Mouse (Mus musculus) G1E (cell line): ENCODE measurements around the gene Traf6. TPM values are rescaled to one million over a fixed set of nuclear protein-coding genes. Genes with fewer than 3 reads are reported as not detected.

Experiments
- ATAC-seq: 2 replicates; pipeline ENCODE4 v1.8.0; 2016; ENCODE audit warnings: mild to moderate bottlenecking; ENCODE audit not compliant: insufficient number of reproducible peaks, poor library complexity, low FRiP score, severe bottlenecking; ENCODE audit errors: extremely low read depth
- DNase-seq: peaks from one replicate; pipeline ENCODE4 v3.0.0; 2012; ENCODE audit warnings: low spot score
- H3K27me3 ChIP-seq: 2 replicates; pipeline ENCODE4 v1.6.1; 2012; ENCODE audit warnings: mild to moderate bottlenecking, low read length, inconsistent platforms; ENCODE audit not compliant: insufficient read depth
- H3K36me3 ChIP-seq: replicated peaks from 2 replicates; pipeline ENCODE3; 2012; ENCODE audit warnings: mild to moderate bottlenecking, inconsistent platforms
- H3K4me1 ChIP-seq: 2 replicates; pipeline ENCODE4 v1.6.1; 2012; ENCODE audit warnings: low read depth, low read length, inconsistent platforms, mixed read lengths; ENCODE audit not compliant: insufficient read depth
- H3K4me3 ChIP-seq: 2 replicates; pipeline ENCODE4 v1.5.1; 2012; ENCODE audit warnings: low read depth, mild to moderate bottlenecking, inconsistent platforms, low read length, moderate library complexity, mixed read lengths
- H3K9me3 ChIP-seq: replicated peaks from 2 replicates; pipeline ENCODE4 v1.6.1; 2012; ENCODE audit warnings: inconsistent platforms
- CTCF ChIP-seq: IDR thresholded peaks from 2 replicates; pipeline ENCODE4 v1.5.1; 2012; ENCODE audit warnings: low read depth, low read length, inconsistent platforms, mixed read lengths
- GATA1 ChIP-seq: IDR thresholded peaks from 2 replicates; pipeline ENCODE4 v1.6.1; 2012; ENCODE audit warnings: borderline replicate concordance, low read length, inconsistent platforms, mixed read lengths
- GATA2 ChIP-seq: IDR thresholded peaks from 2 replicates; pipeline ENCODE4 v1.6.1; 2012; ENCODE audit warnings: low read depth, low read length, inconsistent platforms, borderline replicate concordance
- POLR2AphosphoS5 ChIP-seq: IDR thresholded peaks from 2 replicates; pipeline ENCODE4 v1.6.1; 2012; ENCODE audit warnings: low read depth, low read length, inconsistent platforms; ENCODE audit not compliant: insufficient replicate concordance
- TAL1 ChIP-seq: conservative IDR thresholded peaks from 2 replicates; pipeline ENCODE4 v1.6.1; 2012; ENCODE audit warnings: low read depth, low read length, inconsistent platforms, mixed read lengths
- polyA plus RNA-seq: library from polyadenylated mRNA; stranded (reverse); fragments of >175 nt; gene quantifications from 2 replicates; pipeline ENCODE4 v1.2.3, GENCODE M21; 2012
- total RNA-seq, 2 experiments: library from RNA; stranded (forward) in 1 of 2; stranded (reverse) in 1 of 2; fragments of 200-1000 nt in 1 of 2; fragments of >200 nt in 1 of 2; fragmentation: Nextera tagmentation in 1 of 2; gene quantifications; 2 replicates each; pipeline ENCODE4 v1.2.3; 2014 to 2017

Traf6 gene
- total and polyA plus RNA-seq, 3 experiments, result 3.0 to 68.3 (median 26.1) TPM

DNA sequence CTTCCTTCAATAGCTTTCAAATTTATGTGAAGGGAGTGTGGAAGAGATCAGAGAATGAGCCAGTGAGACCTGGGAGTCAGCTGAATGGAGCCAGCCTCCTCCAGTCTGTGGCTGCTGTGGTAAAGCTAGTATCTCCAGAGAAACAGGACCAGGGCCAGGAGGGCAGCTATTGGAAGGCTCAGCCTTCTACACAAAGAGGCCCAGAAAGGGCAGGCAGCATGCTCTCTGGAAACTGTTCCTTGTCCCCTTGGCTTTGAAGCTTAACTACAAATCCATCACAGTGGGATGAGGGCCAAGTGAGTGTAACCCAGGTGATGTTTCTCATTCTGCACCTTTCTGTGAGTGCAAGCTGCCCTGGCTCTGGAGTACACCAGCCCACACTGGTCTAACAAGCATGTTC lies 49.6 kb downstream of the Traf6 start:
- TF ChIP-seq CTCF (no peak), POLR2AphosphoS5 (no peak), GATA2 (no peak), TAL1 (no peak), GATA1 (no peak)
- Histone ChIP-seq H3K36me3 (no peaks in the 10 kb centered on the region), H3K4me1 (0 out of 2 replicates have a peak, but pooled peaks cover 2% of the 10 kb centered on the region), H3K9me3 (no peaks in the 10 kb centered on the region), H3K27me3 (peaks cover 2% of the 10 kb centered on the region; the same call in 1 of the 2 replicates), H3K4me3 (no peak overlapping the region)
- no peak for DNase-seq
- no peak for ATAC-seq

DNA sequence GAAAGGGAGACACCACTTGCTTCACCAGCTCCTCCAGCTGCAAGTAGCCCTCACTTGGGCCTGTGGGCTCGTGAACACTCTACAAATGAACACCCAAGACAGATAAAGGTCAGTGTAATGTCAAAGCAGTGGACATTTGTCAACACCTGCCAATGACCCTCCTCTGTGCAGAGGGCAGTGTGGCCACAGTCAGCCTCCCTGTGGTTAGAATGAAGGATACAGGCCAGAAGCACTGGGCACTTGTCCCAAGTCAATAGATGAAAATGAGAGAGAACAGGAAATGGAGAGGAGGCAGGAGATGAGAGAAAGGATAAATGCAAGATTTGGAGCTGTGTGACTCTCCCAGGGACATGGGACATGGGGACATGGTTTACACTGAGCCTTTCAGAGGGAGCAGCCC lies 51.2 kb downstream of the Traf6 start:
- Histone ChIP-seq H3K4me1 (0 out of 2 replicates have a peak, but pooled peaks cover 3% of the 10 kb centered on the region), H3K4me3 (no peak overlapping the region), H3K9me3 (no peaks in the 10 kb centered on the region), H3K36me3 (no peaks in the 10 kb centered on the region), H3K27me3 (no peaks in the 10 kb centered on the region; the same call in 1 of the 2 replicates)
- no peak for TF ChIP-seq TAL1
- DNase-seq (no peak), ATAC-seq (no peak)

DNA sequence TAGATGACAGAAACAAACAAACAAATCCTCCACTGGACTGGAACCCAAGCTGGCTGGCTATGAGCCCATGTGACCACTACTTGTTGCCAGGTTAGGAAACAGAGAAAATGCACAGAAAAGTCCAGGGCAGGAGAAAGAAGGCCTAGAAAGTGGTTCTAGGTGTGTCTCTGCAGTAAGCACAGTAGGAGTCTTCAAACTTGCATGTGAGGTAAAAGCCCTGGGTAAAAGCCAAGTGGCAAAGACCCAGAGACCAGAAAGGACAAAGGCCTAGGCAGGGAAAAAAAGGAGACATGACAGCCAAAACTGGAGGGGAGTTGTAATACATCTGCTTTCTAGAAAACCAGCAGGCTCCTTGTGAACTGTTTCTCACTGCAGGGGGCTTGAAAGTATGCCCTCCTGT lies 52.7 kb downstream of the Traf6 start:
- H3K4me1 ChIP-seq, result 0 out of 2 replicates have a peak, but pooled peaks cover 3% of the 10 kb centered on the region

DNA sequence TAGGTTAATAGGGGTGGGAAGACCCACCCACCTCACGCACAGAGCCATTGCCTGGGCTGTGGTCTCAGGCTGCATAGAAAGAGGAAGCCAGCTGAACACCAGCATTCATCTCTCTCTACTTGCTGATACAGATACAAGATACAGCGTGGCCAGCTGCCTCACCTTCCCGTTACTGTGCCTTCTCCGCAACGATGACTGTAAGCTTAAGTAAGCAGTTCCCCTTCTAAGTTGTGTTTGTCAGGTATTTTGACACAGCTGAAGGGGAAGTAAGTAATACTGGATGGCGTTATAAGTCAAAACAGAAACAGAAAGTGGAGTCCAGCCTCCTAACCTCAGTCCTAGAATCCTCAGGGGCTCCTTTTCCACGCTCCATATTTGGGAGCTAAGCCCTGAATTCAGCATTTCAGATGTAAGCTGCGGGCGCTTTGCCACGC lies 54.6 kb downstream of the Traf6 start:
- no peaks in the 10 kb centered on the region for H3K27me3 ChIP-seq
- no peak for ATAC-seq
- 0 out of 2 replicates have a peak, but pooled peaks cover 3% of the 10 kb centered on the region for H3K4me1 ChIP-seq
- no peak for TF ChIP-seq POLR2AphosphoS5
- no peak for TF ChIP-seq TAL1
- no peak for TF ChIP-seq GATA2
- no peak for TF ChIP-seq GATA1
- no peak for TF ChIP-seq CTCF
- H3K9me3 ChIP-seq, result no peaks in the 10 kb centered on the region
- DNase-seq, result no peak
- no peak overlapping the region for H3K4me3 ChIP-seq
- H3K36me3 ChIP-seq, result no peaks in the 10 kb centered on the region

More for the DNA sequence above, 52.7 kb downstream of the Traf6 start:
- ATAC-seq (no peak), DNase-seq (no peak)
- H3K27me3 ChIP-seq, result no peaks in the 10 kb centered on the region
- no peaks in the 10 kb centered on the region for H3K9me3 ChIP-seq
- TF ChIP-seq POLR2AphosphoS5 (no peak), TAL1 (no peak), GATA2 (no peak), CTCF (no peak), GATA1 (no peak)
- no peak overlapping the region for H3K4me3 ChIP-seq
- no peaks in the 10 kb centered on the region for H3K36me3 ChIP-seq

DNA sequence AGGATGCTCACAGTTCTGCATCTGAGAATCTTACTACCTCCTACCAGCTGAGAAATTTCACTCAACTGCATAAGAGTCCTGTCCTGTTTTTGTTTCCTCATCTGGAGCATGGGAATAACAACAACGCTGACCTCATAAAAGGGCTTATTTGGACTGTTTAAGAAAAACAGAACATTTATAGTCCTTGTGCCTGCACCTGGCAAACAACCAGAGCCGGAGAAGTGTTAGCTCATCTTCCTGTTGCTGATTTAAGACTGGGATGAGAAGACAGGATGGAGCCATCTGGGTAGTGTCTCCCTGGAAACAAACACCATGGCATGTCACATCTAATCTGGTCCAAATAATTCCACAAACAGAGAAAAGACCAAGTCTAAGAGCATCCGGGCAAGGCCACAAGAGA lies 55.3 kb downstream of the Traf6 start:
- DNase-seq (no peak), ATAC-seq (no peak)
- Histone ChIP-seq H3K27me3 (no peaks in the 10 kb centered on the region), H3K36me3 (no peaks in the 10 kb centered on the region), H3K9me3 (no peaks in the 10 kb centered on the region), H3K4me3 (no peak overlapping the region), H3K4me1 (0 out of 2 replicates have a peak, but pooled peaks cover 3% of the 10 kb centered on the region)
- TF ChIP-seq CTCF (no peak), POLR2AphosphoS5 (no peak), TAL1 (no peak), GATA2 (no peak), GATA1 (no peak)

DNA sequence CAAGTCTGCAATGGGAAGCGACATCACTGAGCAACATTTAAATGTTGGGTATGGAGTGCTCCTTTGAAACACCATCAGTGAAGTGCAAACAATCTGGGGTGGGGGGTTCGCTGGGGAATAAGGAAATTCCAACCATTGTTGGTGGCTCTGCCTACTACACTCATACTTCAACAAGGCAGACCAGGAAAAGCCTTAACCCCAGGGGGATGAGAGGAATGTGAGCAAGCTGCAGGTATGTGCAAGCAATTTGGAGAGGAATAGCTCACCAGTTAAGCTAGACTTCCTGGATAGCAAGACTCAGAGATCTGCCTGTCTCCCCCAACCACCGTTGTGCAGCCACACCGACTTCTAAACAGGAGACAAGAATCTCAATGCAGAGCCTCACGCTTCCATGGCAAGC lies 61.7 kb downstream of the Traf6 start:
- TF ChIP-seq POLR2AphosphoS5, result no peak
- no peak for TF ChIP-seq CTCF
- TF ChIP-seq GATA1, result no peak
- no peak for TF ChIP-seq TAL1
- no peak for TF ChIP-seq GATA2
- Histone ChIP-seq H3K9me3 (no peaks in the 10 kb centered on the region), H3K27me3 (peaks cover 2% of the 10 kb centered on the region; the same call in 1 of the 2 replicates), H3K4me3 (no peak overlapping the region), H3K4me1 (no peaks in the 10 kb centered on the region), H3K36me3 (no peaks in the 10 kb centered on the region)
- ATAC-seq, result no peak
- no peak for DNase-seq

DNA sequence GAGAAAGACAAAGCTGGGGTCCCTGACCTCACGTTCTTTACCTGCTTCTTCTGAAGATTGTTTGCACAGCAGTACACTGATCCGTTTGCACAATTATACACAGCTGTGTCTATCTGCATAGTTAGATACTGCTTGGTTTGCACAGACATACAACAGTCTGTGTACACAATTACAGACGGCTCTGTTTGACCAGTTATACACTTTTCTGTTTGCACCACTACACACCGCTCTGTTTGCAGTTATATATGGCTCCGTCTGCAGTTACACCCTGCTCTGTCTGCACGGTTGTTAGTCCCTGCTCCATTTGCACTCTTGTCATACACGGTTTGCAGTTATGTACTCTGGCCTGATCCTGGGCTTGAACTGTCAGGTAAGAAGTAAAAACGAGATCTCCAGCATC lies 63.4 kb downstream of the Traf6 start:
- ATAC-seq, result no peak
- no peak for TF ChIP-seq GATA2
- no peak for TF ChIP-seq POLR2AphosphoS5
- TF ChIP-seq CTCF, result no peak
- TF ChIP-seq GATA1, result no peak

More for the DNA sequence above, 63.4 kb downstream of the Traf6 start:
- no peaks in the 10 kb centered on the region for H3K36me3 ChIP-seq
- no peaks in the 10 kb centered on the region for H3K4me1 ChIP-seq
- H3K9me3 ChIP-seq, result no peaks in the 10 kb centered on the region
- no peak overlapping the region for H3K4me3 ChIP-seq
- DNase-seq, result no peak
- peaks cover 2% of the 10 kb centered on the region; the same call in 1 of the 2 replicates for H3K27me3 ChIP-seq
